Mouse (Mus musculus): ENCODE results near the gene Phox2a. TPM values are rescaled to one million over a fixed set of nuclear protein-coding genes. Genes with fewer than 3 reads are reported as not detected.
A peak's percentile ranks its signal among the peaks of the same experiment; 100 is the strongest.

Gene Phox2a
- polyA plus RNA-seq, 1 experiment from 2014 or later = not detected

GRCm38 (mm10) chr7:101868241-101869162 lies 50.4 kb downstream of the Phox2a start:
- H3K36me3 ChIP-seq (ENCODE audit: control insufficient read depth, insufficient read depth, low read length) = no peaks in the 10 kb centered on the region
- no peak overlapping the region for H3K9ac ChIP-seq (ENCODE audit: low read length)
- ATAC-seq (ENCODE audit: insufficient number of reproducible peaks, low FRiP score, low TSS enrichment, low read depth) (peak; percentile 47; the same call in 1 of the 2 replicates), DNase-seq (ENCODE audit: low spot score) (no peak)
- no peaks in the 10 kb centered on the region for H3K4me1 ChIP-seq (ENCODE audit: control insufficient read depth, insufficient read depth, low read length)
- WGBS = 83% methylated on average over 13 of the region's 13 CpGs
- H3K27ac ChIP-seq (replicated peaks; ENCODE audit: low read depth, low read length) = no peak overlapping the region
- no peaks in the 10 kb centered on the region for H3K9me3 ChIP-seq (ENCODE audit: control insufficient read depth, low read length)
- H3K27me3 ChIP-seq (ENCODE audit: control insufficient read depth, insufficient read depth, low read length) = no peaks in the 10 kb centered on the region
- H3K4me2 ChIP-seq (ENCODE audit: low read depth, severe bottlenecking) = no peak overlapping the region
- no peak overlapping the region for H3K4me3 ChIP-seq (ENCODE audit: low read depth, low read length)

- ATAC-seq (ENCODE audit: insufficient number of reproducible peaks, low FRiP score, low TSS enrichment, low read depth) = no peak
- WGBS = 76% methylated on average over 7 of the region's 7 CpGs
- H3K27ac ChIP-seq (replicated peaks; ENCODE audit: low read depth, low read length) = no peak overlapping the region
- no peak overlapping the region for H3K4me2 ChIP-seq (ENCODE audit: low read depth, severe bottlenecking)
- H3K36me3 ChIP-seq (ENCODE audit: control insufficient read depth, insufficient read depth, low read length) = no peaks in the 10 kb centered on the region
- H3K9me3 ChIP-seq (ENCODE audit: control insufficient read depth, low read length) = no peaks in the 10 kb centered on the region
- no peak overlapping the region for H3K9ac ChIP-seq (ENCODE audit: low read length)
- DNase-seq (ENCODE audit: low spot score) = no peak
- H3K4me1 ChIP-seq (ENCODE audit: control insufficient read depth, insufficient read depth, low read length) = no peaks in the 10 kb centered on the region
- no peak overlapping the region for H3K4me3 ChIP-seq (ENCODE audit: low read depth, low read length)
- H3K27me3 ChIP-seq (ENCODE audit: control insufficient read depth, insufficient read depth, low read length) = no peaks in the 10 kb centered on the region
These were observed 51.0 kb downstream of the Phox2a start for GRCm38 (mm10) chr7:101869163-101869500.

- no peaks in the 10 kb centered on the region for H3K36me3 ChIP-seq (ENCODE audit: control insufficient read depth, insufficient read depth, low read length)
- H3K9me3 ChIP-seq (ENCODE audit: control insufficient read depth, low read length) = no peaks in the 10 kb centered on the region
- no peak within 1 kb of the TSS for H3K9ac ChIP-seq (ENCODE audit: low read length)
- no peak for ATAC-seq (ENCODE audit: insufficient number of reproducible peaks, low FRiP score, low TSS enrichment, low read depth)
- no peak within 1 kb of the TSS for H3K4me3 ChIP-seq (ENCODE audit: low read depth, low read length)
- no peak within 1 kb of the TSS for H3K27ac ChIP-seq (replicated peaks; ENCODE audit: low read depth, low read length)
- H3K4me1 ChIP-seq (ENCODE audit: control insufficient read depth, insufficient read depth, low read length) = no peaks in the 10 kb centered on the region
- no peaks in the 10 kb centered on the region for H3K27me3 ChIP-seq (ENCODE audit: control insufficient read depth, insufficient read depth, low read length)
- 61% methylated on average over 2 of the region's 2 CpGs for WGBS
- H3K4me2 ChIP-seq (ENCODE audit: low read depth, severe bottlenecking) = no peak within 1 kb of the TSS
- DNase-seq (ENCODE audit: low spot score) = no peak
These were observed 52.5 kb downstream of the Phox2a start, which contains the start of gene Folr1 for GRCm38 (mm10) chr7:101870629-101871028. Gene Folr1 (minus strand): TSS chr7:101870788.

- no peak overlapping the region for H3K9ac ChIP-seq (ENCODE audit: low read length)
- H3K36me3 ChIP-seq (ENCODE audit: control insufficient read depth, insufficient read depth, low read length) = no peaks in the 10 kb centered on the region
- ATAC-seq (ENCODE audit: insufficient number of reproducible peaks, low FRiP score, low TSS enrichment, low read depth) = no peak
- no peak for DNase-seq (ENCODE audit: low spot score)
- H3K4me1 ChIP-seq (ENCODE audit: control insufficient read depth, insufficient read depth, low read length) = no peaks in the 10 kb centered on the region
- no peak overlapping the region for H3K4me3 ChIP-seq (ENCODE audit: low read depth, low read length)
- no peaks in the 10 kb centered on the region for H3K27me3 ChIP-seq (ENCODE audit: control insufficient read depth, insufficient read depth, low read length)
- H3K9me3 ChIP-seq (ENCODE audit: control insufficient read depth, low read length) = no peaks in the 10 kb centered on the region
- H3K4me2 ChIP-seq (ENCODE audit: low read depth, severe bottlenecking) = no peak overlapping the region
- no peak overlapping the region for H3K27ac ChIP-seq (replicated peaks; ENCODE audit: low read depth, low read length)
- 88% methylated on average over 3 of the region's 3 CpGs for WGBS
These were observed 53.2 kb downstream of the Phox2a start for GRCm38 (mm10) chr7:101871296-101871695.

Other genes with a start within 250 kb of the Phox2a start
- not detected in 2 replicates for gene Art2b, start 232.7 kb upstream of the Phox2a start, polyA plus RNA-seq (2014; fragmentation: Nextera tagmentation; extraction: Ambion mirVana)
- gene Clpb, start 154.7 kb upstream of the Phox2a start, polyA plus RNA-seq (2014; fragmentation: Nextera tagmentation; extraction: Ambion mirVana) = 46.0 and 46.9 TPM in 2 replicates
- gene Inppl1, start 19.9 kb downstream of the Phox2a start, polyA plus RNA-seq (2014; fragmentation: Nextera tagmentation; extraction: Ambion mirVana) = 44.8 and 49.7 TPM in 2 replicates
- 0.33 and 0.48 TPM in 2 replicates for gene Folr2, start 38.9 kb downstream of the Phox2a start, polyA plus RNA-seq (2014; fragmentation: Nextera tagmentation; extraction: Ambion mirVana)
- 97.6 and 98.8 TPM in 2 replicates for gene Anapc15, start 45.4 kb downstream of the Phox2a start, polyA plus RNA-seq (2014; fragmentation: Nextera tagmentation; extraction: Ambion mirVana)
- not detected in 2 replicates for gene Folr1, start 52.5 kb downstream of the Phox2a start, polyA plus RNA-seq (2014; fragmentation: Nextera tagmentation; extraction: Ambion mirVana)
- 139 and 150 TPM in 2 replicates for gene Lamtor1, start 87.6 kb downstream of the Phox2a start, polyA plus RNA-seq (2014; fragmentation: Nextera tagmentation; extraction: Ambion mirVana)
- gene Tomt, start 88.0 kb downstream of the Phox2a start, polyA plus RNA-seq (2014; fragmentation: Nextera tagmentation; extraction: Ambion mirVana) = 0.40 and 0.78 TPM in 2 replicates
- 13.2 TPM in 2 replicates for gene Lrrc51, start 115.6 kb downstream of the Phox2a start, polyA plus RNA-seq (2014; fragmentation: Nextera tagmentation; extraction: Ambion mirVana)
- gene Numa1, start 115.8 kb downstream of the Phox2a start, polyA plus RNA-seq (2014; fragmentation: Nextera tagmentation; extraction: Ambion mirVana) = 130 and 140 TPM in 2 replicates
- gene Il18bp, start 200.4 kb downstream of the Phox2a start, polyA plus RNA-seq (2014; fragmentation: Nextera tagmentation; extraction: Ambion mirVana) = 3.1 and 3.9 TPM in 2 replicates
- 29.0 and 30.3 TPM in 2 replicates for gene Rnf121, start 247.2 kb downstream of the Phox2a start, polyA plus RNA-seq (2014; fragmentation: Nextera tagmentation; extraction: Ambion mirVana)
- 30.0 and 30.3 TPM in 2 replicates for gene Xndc1, start 247.2 kb downstream of the Phox2a start, polyA plus RNA-seq (2014; fragmentation: Nextera tagmentation; extraction: Ambion mirVana)
- gene Xntrpc, start 247.4 kb downstream of the Phox2a start, polyA plus RNA-seq (2014; fragmentation: Nextera tagmentation; extraction: Ambion mirVana) = 1.6 and 2.4 TPM in 2 replicates